Mouse (Mus musculus): Measurements from ENCODE around the gene AI593442. TPM values are rescaled to one million over a fixed set of nuclear protein-coding genes. Genes with fewer than 3 reads are reported as not detected.

Gene AI593442
- total RNA-seq (2012; rRNA removed): not detected in 2 replicates
- not detected for polyA plus RNA-seq (2012; ENCODE audit: insufficient read depth in 1 of 2, insufficient read length in 2 of 2, low read depth in 1 of 2, low replicate concordance in 2 of 2, missing spikeins in 1 of 2)

- DNase-seq (ENCODE audit: low read depth, low spot score): no peak
- no peaks in the 10 kb centered on the region for H3K27me3 ChIP-seq (ENCODE audit: control insufficient read depth in 1 of 2, insufficient read depth in 2 of 2, low read length in 2 of 2)
Measured at GRCm38 (mm10) chr9:52679362-52679947, at the start of gene AI593442. Gene AI593442, minus strand, starts transcription at chr9:52679780.

GRCm38 (mm10) chr9:52728806-52729205 is 49.2 kb upstream of the AI593442 start:
- no peaks in the 10 kb centered on the region for H3K79me2 ChIP-seq (ENCODE audit: control insufficient read depth, insufficient read depth, low read length, poor library complexity)
- no peak for DNase-seq (ENCODE audit: low read depth, low spot score)
- no peaks in the 10 kb centered on the region for H3K36me3 ChIP-seq (ENCODE audit: control insufficient read depth in 1 of 2, insufficient read depth in 2 of 2, low read length in 2 of 2)
- no peak for TF ChIP-seq ZC3H11A (IDR thresholded peaks at IDR 0.05; ENCODE audit: low read depth, low read length)
- TF ChIP-seq TAL1 (IDR thresholded peaks at IDR 0.05; ENCODE audit: low read length): no peak
- TF ChIP-seq ZNF384 (IDR thresholded peaks at IDR 0.05; ENCODE audit: low read depth, low read length): no peak
- TF ChIP-seq NRF1 (IDR thresholded peaks at IDR 0.05; ENCODE audit: insufficient read depth, low read depth, low read length, poor library complexity, severe bottlenecking): no peak
- no peak overlapping the region for H3K27ac ChIP-seq (ENCODE audit: control insufficient read depth, low read depth, low read length)
- no peaks in the 10 kb centered on the region for H3K27me3 ChIP-seq (ENCODE audit: control insufficient read depth in 1 of 2, insufficient read depth in 2 of 2, low read length in 2 of 2)
- no peak overlapping the region for H3K4me3 ChIP-seq (ENCODE audit: control insufficient read depth in 1 of 2, insufficient read depth in 1 of 2, low read depth in 2 of 2, low read length in 2 of 2)
- H3K4me1 ChIP-seq (ENCODE audit: control insufficient read depth in 1 of 2, insufficient read depth in 2 of 2, low read length in 2 of 2): no peaks in the 10 kb centered on the region
- H3K9ac ChIP-seq (ENCODE audit: control insufficient read depth, low read depth, low read length, poor library complexity, severe bottlenecking): no peak overlapping the region
- H3K9me3 ChIP-seq (replicated peaks; ENCODE audit: insufficient read depth, low read length): no peaks in the 10 kb centered on the region

More at GRCm38 (mm10) chr9:52679362-52679947, at the start of gene AI593442:
- Histone ChIP-seq H3K79me2 (ENCODE audit: control insufficient read depth, insufficient read depth, low read length, poor library complexity) (no peaks in the 10 kb centered on the region), H3K9ac (ENCODE audit: control insufficient read depth, low read depth, low read length, poor library complexity, severe bottlenecking) (no peak within 1 kb of the TSS), H3K36me3 (ENCODE audit: control insufficient read depth in 1 of 2, insufficient read depth in 2 of 2, low read length in 2 of 2) (no peaks in the 10 kb centered on the region), H3K27ac (ENCODE audit: control insufficient read depth, low read depth, low read length) (no peak within 1 kb of the TSS), H3K4me1 (ENCODE audit: control insufficient read depth in 1 of 2, insufficient read depth in 2 of 2, low read length in 2 of 2) (no peaks in the 10 kb centered on the region), H3K4me3 (ENCODE audit: control insufficient read depth in 1 of 2, insufficient read depth in 1 of 2, low read depth in 2 of 2, low read length in 2 of 2) (no peak within 1 kb of the TSS), H3K9me3 (replicated peaks; ENCODE audit: insufficient read depth, low read length) (no peaks in the 10 kb centered on the region)
- no peak for TF ChIP-seq MYC (IDR thresholded peaks at IDR 0.05; ENCODE audit: low read depth, low read length)
- TF ChIP-seq ZC3H11A (IDR thresholded peaks at IDR 0.05; ENCODE audit: low read depth, low read length): no peak
- TF ChIP-seq TCF12 (IDR thresholded peaks at IDR 0.05; ENCODE audit: low read depth, low read length): no peak
- TF ChIP-seq BHLHE40 (IDR thresholded peaks at IDR 0.05; ENCODE audit: borderline replicate concordance, low read depth, low read length): no peak
- TF ChIP-seq EP300 (IDR thresholded peaks at IDR 0.05; ENCODE audit: low read depth in 1 of 2, low read length in 2 of 2): no peak
- no peak for TF ChIP-seq KAT2A (conservative IDR thresholded peaks at IDR 0.05; ENCODE audit: low read depth, low read length)
- TF ChIP-seq ZNF384 (IDR thresholded peaks at IDR 0.05; ENCODE audit: low read depth, low read length): no peak

- TF ChIP-seq USF2 (IDR thresholded peaks at IDR 0.05; ENCODE audit: borderline replicate concordance in 1 of 2, insufficient read depth in 1 of 2, low read depth in 1 of 2, low read length in 2 of 2) (no peak), CTCF (IDR thresholded peaks at IDR 0.05 in 2 of 3, conservative IDR thresholded peaks at IDR 0.05 in 1 of 3; ENCODE audit: control insufficient read depth in 1 of 3, insufficient read depth in 1 of 3, low read depth in 2 of 3, low read length in 3 of 3, poor library complexity in 1 of 3, severe bottlenecking in 1 of 3) (no peak), CHD1 (IDR thresholded peaks at IDR 0.05; ENCODE audit: low read depth, low read length) (no peak), TAL1 (IDR thresholded peaks at IDR 0.05; ENCODE audit: low read length) (no peak), E2F4 (IDR thresholded peaks at IDR 0.05; ENCODE audit: borderline replicate concordance, low read depth, low read length) (no peak), NELFE (IDR thresholded peaks at IDR 0.05; ENCODE audit: low read depth, low read length) (no peak), MEF2A (IDR thresholded peaks at IDR 0.05; ENCODE audit: extremely low read depth, insufficient replicate concordance, low read depth, low read length, poor library complexity, severe bottlenecking) (no peak), RAD21 (IDR thresholded peaks at IDR 0.05; ENCODE audit: low read depth, low read length) (no peak), HCFC1 (IDR thresholded peaks at IDR 0.05; ENCODE audit: low read depth, low read length) (no peak), TBP (IDR thresholded peaks at IDR 0.05; ENCODE audit: low read depth, low read length) (no peak), MYC (IDR thresholded peaks at IDR 0.05; ENCODE audit: low read depth, low read length) (no peak), POLR2AphosphoS5 (IDR thresholded peaks at IDR 0.05; ENCODE audit: borderline replicate concordance, low read depth, low read length) (no peak), JUND (IDR thresholded peaks at IDR 0.05; ENCODE audit: low read depth, low read length) (no peak)
- no peaks in the 10 kb centered on the region for H3K27me3 ChIP-seq (ENCODE audit: control insufficient read depth in 1 of 2, insufficient read depth in 2 of 2, low read length in 2 of 2)
Measured at GRCm38 (mm10) chr9:52722626-52723025, 43.0 kb upstream of the AI593442 start.

More at GRCm38 (mm10) chr9:52722626-52723025, 43.0 kb upstream of the AI593442 start:
- no peak overlapping the region for H3K27ac ChIP-seq (ENCODE audit: control insufficient read depth, low read depth, low read length)
- no peak overlapping the region for H3K4me3 ChIP-seq (ENCODE audit: control insufficient read depth in 1 of 2, insufficient read depth in 1 of 2, low read depth in 2 of 2, low read length in 2 of 2)
- no peaks in the 10 kb centered on the region for H3K79me2 ChIP-seq (ENCODE audit: control insufficient read depth, insufficient read depth, low read length, poor library complexity)
- DNase-seq (ENCODE audit: low read depth, low spot score): no peak
- H3K9ac ChIP-seq (ENCODE audit: control insufficient read depth, low read depth, low read length, poor library complexity, severe bottlenecking): no peak overlapping the region
- H3K36me3 ChIP-seq (ENCODE audit: control insufficient read depth in 1 of 2, insufficient read depth in 2 of 2, low read length in 2 of 2): no peaks in the 10 kb centered on the region
- H3K9me3 ChIP-seq (replicated peaks; ENCODE audit: insufficient read depth, low read length): no peaks in the 10 kb centered on the region
- no peaks in the 10 kb centered on the region for H3K4me1 ChIP-seq (ENCODE audit: control insufficient read depth in 1 of 2, insufficient read depth in 2 of 2, low read length in 2 of 2)

Data from MEL (cell line).